Mouse (Mus musculus): ENCODE measurements around the gene Lcmt1. TPM values are rescaled to one million over a fixed set of nuclear protein-coding genes. Genes with fewer than 3 reads are reported as not detected.

Gene Lcmt1
- polyA plus RNA-seq, 1 experiment from 2014 or later: 33.4 TPM

DNA sequence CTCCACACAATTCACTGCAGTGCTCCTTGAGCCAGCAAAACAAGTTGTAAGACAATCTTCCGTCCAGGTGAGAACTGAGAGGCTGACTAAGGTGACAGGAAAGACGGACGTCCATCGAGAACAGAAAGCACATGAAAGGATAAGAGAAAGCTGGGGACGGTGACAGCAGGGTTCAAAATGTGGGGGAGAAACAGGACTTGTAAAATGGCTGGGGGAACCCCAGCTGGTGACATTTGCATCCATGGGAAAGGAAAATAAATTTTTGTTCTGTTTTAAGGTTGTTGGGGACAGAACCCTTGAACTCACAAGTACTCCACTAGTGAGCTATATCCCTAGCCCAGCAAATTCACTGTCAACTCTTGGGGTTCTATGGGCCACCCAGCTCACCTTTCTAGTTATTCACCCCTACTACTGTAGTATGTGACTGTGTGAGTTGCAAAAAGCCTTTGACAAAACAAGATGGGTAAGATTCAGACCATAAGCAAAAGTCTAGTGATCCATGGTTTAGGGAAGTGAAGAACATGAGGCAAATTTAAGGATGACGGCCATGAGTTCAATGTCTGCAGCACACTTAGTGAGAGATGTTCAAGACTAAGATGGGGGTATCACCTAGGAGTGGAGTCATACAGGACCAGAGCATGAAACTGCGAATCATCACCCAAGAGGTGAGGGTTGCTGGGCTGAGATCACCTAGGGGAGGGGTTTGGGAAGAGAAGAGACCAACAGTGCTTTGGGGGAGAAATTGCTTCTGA is 8.2 kb upstream of the Lcmt1 start:
- 84% methylated on average over 7 of the region's 7 CpGs for WGBS (ENCODE audit: insufficient replicate concordance)

DNA sequence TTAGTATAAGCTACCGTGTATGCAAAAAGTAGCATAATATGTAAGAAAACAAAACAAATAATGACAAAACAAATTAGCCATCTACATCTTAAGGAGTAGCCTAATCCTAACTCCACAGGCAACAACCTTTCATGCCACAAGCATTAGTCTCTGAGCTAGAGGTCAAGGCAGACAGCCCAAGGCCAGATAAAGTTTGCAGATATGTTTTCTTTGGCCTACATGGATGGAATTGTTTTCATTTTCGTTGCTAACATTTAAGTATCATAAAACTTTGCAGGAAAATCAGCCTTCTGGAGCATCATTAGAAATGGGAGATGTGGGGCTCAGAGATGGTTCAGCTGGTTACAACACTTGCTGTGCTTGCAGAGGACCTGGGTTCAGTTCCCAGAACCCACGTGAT is 6.8 kb upstream of the Lcmt1 start:
- ATAC-seq: no peak
- H3K9ac ChIP-seq: no peak overlapping the region

More for the DNA sequence above, 8.2 kb upstream of the Lcmt1 start:
- H3K9me3 ChIP-seq (replicated peaks): no peaks in the 10 kb centered on the region
- no peak overlapping the region for H3K4me2 ChIP-seq
- H3K27me3 ChIP-seq (replicated peaks): no peaks in the 10 kb centered on the region
- 0 out of 2 replicates have a peak overlapping the region, but pooled peaks have one; percentile 4 for H3K27ac ChIP-seq
- no peak overlapping the region for H3K9ac ChIP-seq
- ATAC-seq: no peak
- peaks cover 38% of the 10 kb centered on the region for H3K36me3 ChIP-seq
- peaks cover 91% of the 10 kb centered on the region for H3K4me1 ChIP-seq
- no peak overlapping the region for H3K4me3 ChIP-seq

DNA sequence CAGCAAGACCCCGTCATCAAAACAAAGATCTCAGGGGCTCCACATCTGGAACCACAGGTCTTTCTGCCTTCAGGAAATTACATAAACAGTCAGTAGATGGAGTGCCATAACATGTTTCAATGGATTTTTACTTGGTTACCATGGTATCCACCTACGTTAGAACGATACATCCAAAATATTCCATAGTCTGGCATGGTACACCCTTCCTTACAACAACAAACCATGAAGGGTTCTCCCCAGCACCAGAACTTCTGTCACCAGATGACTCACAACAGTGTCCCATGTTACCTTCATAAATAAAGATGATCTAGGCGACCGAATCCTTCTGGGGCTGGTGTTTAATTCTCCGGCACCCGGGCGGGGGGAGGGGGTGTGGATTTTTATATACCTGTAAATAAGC is 5.6 kb upstream of the Lcmt1 start:
- ATAC-seq: no peak
- Histone ChIP-seq H3K4me3 (no peak overlapping the region), H3K27ac (no peak overlapping the region), H3K27me3 (replicated peaks) (no peaks in the 10 kb centered on the region), H3K4me1 (peaks cover 92% of the 10 kb centered on the region), H3K36me3 (peaks cover 26% of the 10 kb centered on the region), H3K4me2 (no peak overlapping the region), H3K9ac (0 out of 2 replicates have a peak overlapping the region, but pooled peaks have one; percentile 12), H3K9me3 (replicated peaks) (no peaks in the 10 kb centered on the region)
- WGBS (ENCODE audit: insufficient replicate concordance): 89% methylated on average over 8 of the region's 8 CpGs

More for the DNA sequence above, 6.8 kb upstream of the Lcmt1 start:
- H3K4me2 ChIP-seq: no peak overlapping the region
- WGBS (ENCODE audit: insufficient replicate concordance): 81% methylated on average over 3 of the region's 3 CpGs
- H3K9me3 ChIP-seq (replicated peaks): no peaks in the 10 kb centered on the region
- H3K36me3 ChIP-seq: peaks cover 29% of the 10 kb centered on the region
- H3K4me3 ChIP-seq: no peak overlapping the region
- H3K27me3 ChIP-seq (replicated peaks): no peaks in the 10 kb centered on the region
- H3K27ac ChIP-seq: 0 out of 2 replicates have a peak overlapping the region, but pooled peaks have one; percentile 32
- peaks cover 91% of the 10 kb centered on the region for H3K4me1 ChIP-seq

DNA sequence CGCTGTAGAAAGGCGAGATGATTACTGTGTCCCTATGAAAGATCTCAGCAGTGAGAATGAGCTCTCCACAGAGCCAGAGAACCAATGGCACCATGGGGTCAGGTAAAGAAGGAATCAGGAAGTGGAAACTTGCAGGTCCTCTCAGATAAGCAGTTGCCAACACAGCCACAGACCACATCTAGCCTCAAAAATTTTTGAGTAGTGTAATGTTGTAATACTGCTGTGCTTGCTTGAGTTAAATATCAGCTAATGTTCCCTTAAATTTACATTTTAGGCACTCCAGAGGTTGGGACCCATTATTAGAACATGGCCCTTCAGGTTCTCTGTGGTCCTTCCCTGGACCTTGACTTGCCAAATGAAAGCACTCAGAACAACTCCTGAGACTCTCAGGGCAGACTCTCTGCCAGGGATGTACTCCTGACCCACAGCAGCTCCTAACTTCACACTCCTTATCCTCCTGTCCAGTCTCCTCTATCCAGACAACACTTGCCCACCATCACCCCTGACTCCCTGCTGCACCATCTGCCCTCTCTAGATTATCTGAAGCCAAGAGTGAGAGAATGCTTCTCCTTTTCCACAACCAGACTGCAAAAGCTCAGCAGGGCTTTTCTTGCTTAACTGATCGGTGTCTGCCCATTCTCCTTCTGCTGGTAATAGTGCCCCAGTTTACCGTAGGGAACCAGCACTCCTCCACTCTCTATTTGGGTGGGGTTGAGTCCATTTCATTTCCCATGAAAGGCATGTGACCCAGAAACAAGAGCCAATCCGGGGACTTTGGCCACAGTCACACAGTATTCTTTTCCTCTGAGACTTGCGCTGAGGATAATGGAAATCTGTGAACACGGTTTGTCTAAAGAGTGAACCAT is 3.5 kb upstream of the Lcmt1 start:
- Histone ChIP-seq H3K4me2 (peak overlapping the region; percentile 93), H3K9me3 (replicated peaks) (no peaks in the 10 kb centered on the region), H3K27ac (peak overlapping the region; percentile 86), H3K36me3 (peaks cover 22% of the 10 kb centered on the region), H3K27me3 (replicated peaks) (no peaks in the 10 kb centered on the region), H3K4me3 (peak overlapping the region; percentile 94), H3K4me1 (peaks cover 82% of the 10 kb centered on the region), H3K9ac (peak overlapping the region; percentile 95)
- peak; percentile 42 for ATAC-seq
- 39% methylated on average over 7 of the region's 7 CpGs for WGBS (ENCODE audit: insufficient replicate concordance)

DNA sequence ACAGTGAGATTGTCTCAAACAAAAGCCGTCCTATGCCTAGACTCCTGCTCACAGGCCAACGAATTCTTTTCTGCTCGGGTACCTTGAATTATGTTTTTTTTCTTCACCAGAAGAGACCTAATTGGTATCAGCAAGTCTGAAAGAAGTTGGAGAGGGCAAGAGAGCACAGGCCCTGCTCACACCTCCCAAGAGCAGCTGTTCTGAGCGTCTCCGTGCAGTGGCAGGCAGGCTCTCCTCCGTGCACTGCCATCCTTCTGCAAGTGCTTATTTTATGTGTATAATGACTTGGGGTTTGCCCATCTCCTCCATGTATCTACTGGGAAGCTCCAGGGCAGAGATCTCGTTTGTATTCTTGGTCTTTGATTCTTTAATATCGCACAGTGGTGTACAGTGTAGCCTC is 2.8 kb upstream of the Lcmt1 start:
- WGBS (ENCODE audit: insufficient replicate concordance): 72% methylated on average over 8 of the region's 8 CpGs
- no peak for ATAC-seq
- Histone ChIP-seq H3K4me2 (peak overlapping the region; percentile 93), H3K9me3 (replicated peaks) (no peaks in the 10 kb centered on the region), H3K27me3 (replicated peaks) (no peaks in the 10 kb centered on the region), H3K4me1 (peaks cover 86% of the 10 kb centered on the region), H3K36me3 (peaks cover 20% of the 10 kb centered on the region), H3K27ac (peak overlapping the region; percentile 86), H3K4me3 (peak overlapping the region; percentile 94), H3K9ac (peak overlapping the region; percentile 95)

DNA sequence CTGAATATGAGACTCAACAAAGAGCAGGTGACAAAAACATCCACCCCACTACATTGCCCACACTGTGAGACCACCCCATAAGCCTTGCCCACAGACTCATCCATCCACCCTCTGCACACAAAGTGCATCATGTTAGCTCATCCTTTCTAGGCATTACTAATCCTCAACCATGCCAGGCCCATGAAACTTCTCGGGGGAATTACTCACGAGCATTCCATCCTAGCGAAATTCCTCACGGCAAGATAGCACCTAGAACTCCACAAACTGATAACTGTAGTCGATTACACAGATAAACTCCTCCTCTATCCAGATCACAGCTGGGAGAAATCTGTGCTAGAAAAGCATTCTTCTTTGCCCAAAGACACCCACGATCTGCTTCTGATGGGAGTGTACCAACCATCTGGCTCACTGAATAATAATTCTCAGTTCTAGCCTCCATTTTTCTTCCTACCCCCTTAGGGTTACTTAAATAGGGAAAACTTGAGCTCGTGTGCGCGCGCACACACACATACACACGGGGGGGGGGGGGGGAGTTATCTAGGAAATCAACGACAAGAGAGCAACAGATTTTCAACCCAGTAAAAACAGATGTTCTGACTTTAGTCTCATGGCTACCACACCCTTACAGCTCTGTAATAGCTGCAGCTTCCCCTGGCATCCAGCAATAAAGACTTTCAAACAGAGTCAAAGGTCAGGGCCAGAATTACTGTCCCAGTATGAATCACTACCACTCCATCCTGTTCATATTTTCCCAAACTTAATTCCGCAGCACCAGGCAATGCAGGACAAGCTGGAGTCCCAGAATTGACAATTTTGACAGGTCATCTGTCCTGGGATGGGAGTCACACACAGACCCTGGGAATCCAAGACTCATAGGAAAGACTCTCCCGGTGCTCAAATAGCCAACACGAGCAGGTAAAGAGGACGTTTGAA is 2.1 kb upstream of the Lcmt1 start:
- Histone ChIP-seq H3K27ac (peak overlapping the region; percentile 86), H3K4me3 (peak overlapping the region; percentile 94), H3K4me1 (peaks cover 80% of the 10 kb centered on the region), H3K4me2 (peak overlapping the region; percentile 93), H3K27me3 (replicated peaks) (no peaks in the 10 kb centered on the region), H3K9ac (peak overlapping the region; percentile 95), H3K36me3 (peaks cover 16% of the 10 kb centered on the region), H3K9me3 (replicated peaks) (no peaks in the 10 kb centered on the region)
- whole genome bisulfite sequencing (ENCODE audit: insufficient replicate concordance): 72% methylated on average over 16 of the region's 16 CpGs
- ATAC-seq: no peak

DNA sequence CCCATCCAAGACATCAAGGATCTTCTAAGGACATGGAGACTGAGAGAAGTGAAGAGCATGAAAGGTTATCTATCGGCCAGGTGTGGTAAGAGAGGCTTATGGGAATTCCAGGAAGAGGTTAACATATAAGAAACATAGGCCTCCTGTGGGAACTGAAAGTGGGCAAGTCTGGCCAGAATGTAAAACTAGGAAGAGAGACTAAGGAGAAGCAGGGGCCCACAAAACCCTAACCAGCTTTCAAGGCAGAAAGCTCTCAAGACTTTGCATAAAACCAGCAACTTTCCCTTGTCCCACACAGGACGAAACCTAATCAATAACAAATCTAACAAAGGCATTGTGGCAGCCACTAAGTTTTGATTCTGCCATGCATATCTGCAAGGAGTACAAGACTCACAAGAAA is 1.4 kb upstream of the Lcmt1 start:
- no peaks in the 10 kb centered on the region for H3K9me3 ChIP-seq (replicated peaks)
- H3K4me3 ChIP-seq: peak overlapping the region; percentile 94
- H3K4me2 ChIP-seq: peak overlapping the region; percentile 93
- no peak for ATAC-seq
- H3K36me3 ChIP-seq: peaks cover 14% of the 10 kb centered on the region; the same call in 1 of the 2 replicates
- H3K27me3 ChIP-seq (replicated peaks): no peaks in the 10 kb centered on the region
- peaks cover 74% of the 10 kb centered on the region for H3K4me1 ChIP-seq
- 41% methylated on average over 2 of the region's 2 CpGs for WGBS (ENCODE audit: insufficient replicate concordance)
- no peak overlapping the region for H3K27ac ChIP-seq
- peak overlapping the region; percentile 95 for H3K9ac ChIP-seq

DNA sequence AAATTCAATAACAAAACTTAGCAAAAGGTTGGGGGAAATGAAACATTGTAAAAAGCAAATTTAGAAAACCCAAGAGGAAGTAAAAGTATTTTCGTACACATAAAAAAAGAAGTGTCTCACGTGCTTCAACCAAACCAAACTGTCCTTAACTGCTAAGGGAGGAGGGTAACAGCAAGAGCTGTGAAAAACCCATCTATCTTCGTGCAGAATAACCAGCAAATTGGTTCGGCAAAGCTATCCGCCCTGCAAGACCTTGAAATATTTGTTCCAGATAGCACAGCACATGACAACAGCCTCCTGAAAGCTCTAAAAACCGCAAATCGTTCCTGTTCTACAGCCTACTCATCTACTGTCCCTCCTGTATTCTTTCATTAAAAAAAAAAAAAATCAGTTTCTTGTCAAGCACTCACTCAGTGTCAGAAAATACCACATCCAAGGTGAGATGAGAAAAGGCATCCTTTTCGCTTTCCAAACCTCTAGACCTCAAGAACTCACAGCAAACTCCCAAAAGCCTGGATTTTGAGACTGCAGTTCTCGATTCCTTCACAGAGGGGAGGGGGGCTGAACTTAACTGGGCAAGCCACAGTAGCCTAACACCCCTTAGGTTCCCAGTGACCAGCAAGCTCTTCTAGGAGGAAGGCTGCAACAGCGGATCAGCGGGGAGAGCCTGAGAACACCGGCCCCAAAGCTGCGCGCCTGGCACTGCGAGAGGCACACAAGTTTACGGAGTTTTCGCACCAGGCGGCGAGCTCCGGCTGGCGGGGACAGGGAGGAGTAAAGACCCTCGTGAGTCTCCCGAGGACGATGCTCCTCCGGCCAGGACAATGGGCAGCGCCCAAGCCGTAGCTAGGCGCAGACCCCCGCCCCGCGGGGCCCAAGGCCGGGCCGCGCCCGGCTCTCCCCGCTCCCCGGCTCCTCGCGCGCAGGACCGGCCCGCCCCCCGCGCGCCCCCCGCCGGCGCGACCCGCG is 522 bp upstream of the Lcmt1 start:
- peaks cover 65% of the 10 kb centered on the region for H3K4me1 ChIP-seq
- peak; percentile 34 for ATAC-seq
- H3K9me3 ChIP-seq (replicated peaks): no peaks in the 10 kb centered on the region
- peak overlapping the region; percentile 93 for H3K4me2 ChIP-seq
- WGBS (ENCODE audit: insufficient replicate concordance): 1% methylated on average over 43 of the region's 51 CpGs
- peaks cover 6% of the 10 kb centered on the region; the same call in 1 of the 2 replicates for H3K36me3 ChIP-seq
- peak overlapping the region; percentile 92 for H3K27ac ChIP-seq
- H3K4me3 ChIP-seq: peak overlapping the region; percentile 94
- H3K27me3 ChIP-seq (replicated peaks): no peaks in the 10 kb centered on the region
- H3K9ac ChIP-seq: peak overlapping the region; percentile 95

DNA sequence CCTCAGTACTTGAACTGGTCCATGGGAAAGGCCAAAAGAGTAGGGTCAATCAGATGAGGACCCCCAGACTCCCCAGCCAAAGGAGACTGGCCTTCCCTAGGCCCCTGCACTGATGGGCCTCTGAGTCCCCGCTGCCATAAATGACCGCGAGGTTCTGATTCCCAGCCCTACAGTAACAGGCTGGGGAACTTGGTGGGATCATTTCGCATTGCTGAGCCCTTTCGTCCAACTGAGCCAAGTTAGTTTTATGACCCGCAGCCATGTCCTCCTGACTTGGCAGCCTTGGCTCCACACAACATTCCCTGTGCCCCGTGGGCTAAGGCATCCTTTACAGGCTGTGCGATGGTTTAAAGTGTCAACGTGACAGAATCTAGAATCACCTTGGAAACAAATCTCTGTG is 1.1 kb downstream of the Lcmt1 start:
- no peak for ATAC-seq
- Histone ChIP-seq H3K27me3 (replicated peaks) (no peaks in the 10 kb centered on the region), H3K27ac (peak overlapping the region; percentile 92), H3K4me3 (peak overlapping the region; percentile 94), H3K36me3 (no peaks in the 10 kb centered on the region), H3K4me2 (peak overlapping the region; percentile 93), H3K4me1 (peaks cover 49% of the 10 kb centered on the region), H3K9ac (peak overlapping the region; percentile 95), H3K9me3 (replicated peaks) (no peaks in the 10 kb centered on the region)
- 66% methylated on average over 9 of the region's 9 CpGs for WGBS (ENCODE audit: insufficient replicate concordance)

DNA sequence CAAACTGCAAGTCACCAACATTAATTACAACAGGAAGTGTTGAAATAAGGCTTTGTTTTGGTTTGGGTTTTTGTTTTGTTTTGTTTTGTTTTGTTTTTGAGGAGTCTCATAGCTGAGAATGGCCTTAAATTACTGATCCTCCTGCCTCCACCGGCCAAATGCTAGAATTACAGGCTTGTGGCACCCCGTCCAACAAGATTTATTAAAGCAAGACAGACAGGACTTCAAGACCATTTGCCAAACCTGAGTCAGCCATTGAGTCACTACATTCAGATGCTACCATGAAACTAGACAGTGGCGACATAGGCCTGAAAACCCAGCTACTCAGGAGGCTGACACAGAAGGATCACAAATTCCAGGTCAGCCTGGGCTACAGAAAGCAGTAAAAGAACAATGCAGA is 1.9 kb downstream of the Lcmt1 start:
- 58% methylated on average over 3 of the region's 3 CpGs for WGBS (ENCODE audit: insufficient replicate concordance)
- H3K4me2 ChIP-seq: peak overlapping the region; percentile 93; the same call in 1 of the 2 replicates

More for the DNA sequence above, 1.9 kb downstream of the Lcmt1 start:
- Histone ChIP-seq H3K27ac (no peak overlapping the region), H3K4me3 (no peak overlapping the region), H3K27me3 (replicated peaks) (no peaks in the 10 kb centered on the region), H3K4me1 (peaks cover 41% of the 10 kb centered on the region), H3K9ac (no peak overlapping the region), H3K36me3 (no peaks in the 10 kb centered on the region), H3K9me3 (replicated peaks) (no peaks in the 10 kb centered on the region)
- no peak for ATAC-seq
